Mouse (Mus musculus) liver, adult 2 months (tissue): ENCODE results near the gene Wwox. TPM values are rescaled to one million over a fixed set of nuclear protein-coding genes. Genes with fewer than 3 reads are reported as not detected.

Source experiments
- DNase-seq: peaks from one replicate; pipeline ENCODE4 v3.0.0-alpha.2; 2011; ENCODE audit warnings: low read depth, low spot score; ENCODE audit errors: extremely low read depth
- H3K27ac ChIP-seq: fragments of 200-500 bp; replicated peaks from 2 replicates; pipeline ENCODE4 v1.5.1; 2012; ENCODE audit warnings: low read depth, mild to moderate bottlenecking, control low read depth, inconsistent platforms, low read length; ENCODE audit not compliant: insufficient read depth
- H3K27me3 ChIP-seq: fragments of 200-500 bp; 2 replicates; pipeline ENCODE4 v1.6.1; 2012; ENCODE audit warnings: mild to moderate bottlenecking, moderate library complexity, low read length, inconsistent platforms; ENCODE audit not compliant: control insufficient read depth, insufficient read depth
- H3K36me3 ChIP-seq: fragments of 200-500 bp; 2 replicates; pipeline ENCODE4 v1.6.1; 2012; ENCODE audit warnings: low read length, inconsistent platforms; ENCODE audit not compliant: control insufficient read depth, insufficient read depth
- H3K4me1 ChIP-seq: fragments of 200-500 bp; 2 replicates; pipeline ENCODE4 v1.6.1; 2011; ENCODE audit warnings: low read length; ENCODE audit not compliant: control insufficient read depth, insufficient read depth
- H3K4me3 ChIP-seq: fragments of 200-500 bp; 2 replicates; pipeline ENCODE4 v1.5.1; 2011; ENCODE audit warnings: low read depth, mild to moderate bottlenecking, control low read depth, low read length, moderate library complexity; ENCODE audit not compliant: insufficient read depth
- H3K79me2 ChIP-seq: fragments of 200-500 bp; 2 replicates; pipeline ENCODE4 v1.6.1; 2012; ENCODE audit warnings: inconsistent platforms, mild to moderate bottlenecking, low read length, moderate library complexity; ENCODE audit not compliant: control insufficient read depth, insufficient read depth
- H3K9ac ChIP-seq: fragments of 200-500 bp; 2 replicates; pipeline ENCODE4 v1.6.1; 2012; ENCODE audit warnings: low read depth, mild to moderate bottlenecking, control low read depth, inconsistent platforms, low read length
- CTCF ChIP-seq: fragments of 200-500 bp; IDR thresholded peaks from 2 replicates; pipeline ENCODE4 v1.5.1; 2011; ENCODE audit warnings: low read depth, low read length, control low read depth
- POLR2A ChIP-seq: fragments of 200-500 bp; IDR thresholded peaks from 2 replicates; pipeline ENCODE4 v1.6.1; 2011; ENCODE audit warnings: low read length, control low read depth; ENCODE audit not compliant: insufficient read depth; ENCODE audit errors: extremely low read depth
- WGBS: fragments of 180-500 bp; shearing (Covaris S2); methylation state at CpG from one replicate; pipeline ENCODE4 v1.1.7; 2018; 5-methylcytosine and 5-hydroxymethylcytosine counted together
- polyA plus RNA-seq: library from polyadenylated mRNA; depleted of rRNA; stranded (reverse); fragments of >200 nt; gene quantifications from 2 replicates; pipeline ENCODE4 v1.2.3, GENCODE M21; 2012
- total RNA-seq: library from RNA; depleted of rRNA; stranded (reverse); fragments of >200 nt; gene quantifications from 2 replicates; pipeline ENCODE4 v1.2.3, GENCODE M21; 2014

The Wwox gene
- total and polyA plus RNA-seq, 2 experiments: 7.2 to 10.0 TPM

- Histone ChIP-seq H3K79me2 (no peaks in the 10 kb centered on the region), H3K36me3 (no peaks in the 10 kb centered on the region), H3K4me3 (no peak overlapping the region), H3K27ac (no peak overlapping the region), H3K27me3 (no peaks in the 10 kb centered on the region), H3K9ac (no peak overlapping the region), H3K4me1 (no peaks in the 10 kb centered on the region)
- TF ChIP-seq POLR2A (no peak), CTCF (no peak)
- DNase-seq: no peak
- 91% methylated on average over 7 of the region's 7 CpGs for WGBS
Measured at GRCm38 (mm10) chr8:114629719-114630118, 190.3 kb downstream of the Wwox start.

GRCm38 (mm10) chr8:114631087-114631486, 191.6 kb downstream of the Wwox start:
- DNase-seq: no peak
- H3K79me2 ChIP-seq: no peaks in the 10 kb centered on the region
- H3K9ac ChIP-seq: no peak overlapping the region
- H3K27me3 ChIP-seq: no peaks in the 10 kb centered on the region
- TF ChIP-seq CTCF (no peak), POLR2A (no peak)
- 87% methylated on average over 6 of the region's 6 CpGs for WGBS
- no peak overlapping the region for H3K27ac ChIP-seq
- H3K4me1 ChIP-seq: no peaks in the 10 kb centered on the region
- no peak overlapping the region for H3K4me3 ChIP-seq
- H3K36me3 ChIP-seq: no peaks in the 10 kb centered on the region

- Histone ChIP-seq H3K4me1 (no peaks in the 10 kb centered on the region), H3K27ac (no peak overlapping the region), H3K36me3 (no peaks in the 10 kb centered on the region), H3K9ac (no peak overlapping the region), H3K4me3 (no peak overlapping the region), H3K79me2 (no peaks in the 10 kb centered on the region), H3K27me3 (no peaks in the 10 kb centered on the region)
- TF ChIP-seq CTCF (no peak), POLR2A (no peak)
- 94% methylated on average over 2 of the region's 2 CpGs for WGBS
- DNase-seq: no peak
Measured at GRCm38 (mm10) chr8:114634151-114634550, 194.7 kb downstream of the Wwox start.

- Histone ChIP-seq H3K4me1 (no peaks in the 10 kb centered on the region), H3K79me2 (no peaks in the 10 kb centered on the region), H3K36me3 (no peaks in the 10 kb centered on the region), H3K9ac (no peak overlapping the region), H3K4me3 (no peak overlapping the region), H3K27me3 (no peaks in the 10 kb centered on the region), H3K27ac (no peak overlapping the region)
- WGBS: 73% methylated on average over 9 of the region's 9 CpGs
- TF ChIP-seq POLR2A (no peak), CTCF (no peak)
- DNase-seq: no peak
Measured at GRCm38 (mm10) chr8:114634669-114635410, 195.4 kb downstream of the Wwox start.

- H3K27me3 ChIP-seq: no peaks in the 10 kb centered on the region
- H3K27ac ChIP-seq: no peak overlapping the region
- 62% methylated on average over 5 of the region's 5 CpGs for WGBS
- TF ChIP-seq POLR2A (no peak), CTCF (no peak)
- no peak overlapping the region for H3K9ac ChIP-seq
- H3K36me3 ChIP-seq: no peaks in the 10 kb centered on the region
- no peaks in the 10 kb centered on the region for H3K4me1 ChIP-seq
- H3K79me2 ChIP-seq: no peaks in the 10 kb centered on the region
- no peak overlapping the region for H3K4me3 ChIP-seq
- no peak for DNase-seq
Measured at GRCm38 (mm10) chr8:114636376-114636775, 196.9 kb downstream of the Wwox start.

GRCm38 (mm10) chr8:114641809-114642208, 202.4 kb downstream of the Wwox start:
- TF ChIP-seq CTCF: no peak
- TF ChIP-seq POLR2A: no peak
- H3K79me2 ChIP-seq: no peaks in the 10 kb centered on the region
- WGBS: 90% methylated on average over 9 of the region's 9 CpGs

More at GRCm38 (mm10) chr8:114641809-114642208, 202.4 kb downstream of the Wwox start:
- no peaks in the 10 kb centered on the region for H3K4me1 ChIP-seq
- no peak overlapping the region for H3K9ac ChIP-seq
- no peaks in the 10 kb centered on the region for H3K27me3 ChIP-seq
- H3K4me3 ChIP-seq: no peak overlapping the region
- no peak overlapping the region for H3K27ac ChIP-seq
- DNase-seq: no peak
- no peaks in the 10 kb centered on the region for H3K36me3 ChIP-seq
